Mouse (Mus musculus): ENCODE measurements around the gene Gprin2. TPM values are rescaled to one million over a fixed set of nuclear protein-coding genes. Genes with fewer than 3 reads are reported as not detected.

Gprin2 gene
- total RNA-seq (2021): 1 to 10 TPM; 1.7 to 2.7 TPM
- long read RNA-seq, experiment 1: 0 reads
- long read RNA-seq, experiment 2: 0 reads

- intact Hi-C loops (cut with DNase I): loop anchor here (10.0 kb wide), 1 partner anchor 227 kb away; the partner anchor contains the start of gene Zfp488
- peak in 1 of 2 experiments; percentile 26 for DNase-seq (ENCODE audit: low spot score in 2 of 2)
Observed at GRCm38 (mm10) chr14:34201231-34202035, at the start of gene Gprin2. Gene Gprin2 (minus strand): TSS chr14:34201653.

DNA sequence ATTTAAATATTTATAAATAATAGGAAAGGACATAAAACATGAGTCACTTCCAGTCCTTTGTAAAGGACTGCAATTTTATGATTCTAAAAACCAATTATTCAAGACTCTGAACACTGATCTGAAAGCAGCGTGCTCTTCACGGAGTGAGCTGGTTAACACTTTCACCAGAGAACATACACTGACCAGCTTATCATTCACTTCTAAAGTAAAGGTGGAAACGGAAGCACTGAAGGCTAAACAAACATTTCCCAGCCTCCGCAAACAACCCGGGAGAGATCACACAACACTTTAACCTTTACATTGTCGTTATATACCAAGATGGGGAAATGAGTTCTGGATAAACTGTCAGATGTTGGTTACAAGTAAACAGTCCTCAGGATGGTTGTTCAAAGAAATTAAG, 39.2 kb upstream of the Gprin2 start:
- intact Hi-C loops (cut with DNase I): no loop called here
- DNase-seq (ENCODE audit: low spot score in 2 of 2): no peak

DNA sequence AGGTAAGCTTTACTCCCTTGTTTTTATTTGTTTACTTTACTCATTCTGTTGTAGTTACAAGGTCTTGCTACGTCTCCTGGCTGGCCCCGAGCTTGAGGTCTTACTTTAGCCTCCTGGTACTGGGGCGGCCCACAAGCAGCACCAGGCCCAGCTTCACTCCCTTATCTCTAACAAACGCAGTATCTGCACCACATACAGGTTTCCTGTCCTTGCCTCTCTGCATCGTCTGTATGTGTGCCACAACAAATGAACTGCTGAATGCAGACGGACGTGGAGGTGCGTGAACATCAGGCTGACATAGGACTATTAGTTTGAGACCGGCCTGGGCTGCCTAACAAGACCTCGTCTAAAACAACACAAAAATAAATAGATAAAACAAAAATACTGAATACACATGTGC, 38.8 kb upstream of the Gprin2 start:
- intact Hi-C loops (cut with DNase I): no loop called here
- DNase-seq (ENCODE audit: low spot score in 2 of 2): no peak

DNA sequence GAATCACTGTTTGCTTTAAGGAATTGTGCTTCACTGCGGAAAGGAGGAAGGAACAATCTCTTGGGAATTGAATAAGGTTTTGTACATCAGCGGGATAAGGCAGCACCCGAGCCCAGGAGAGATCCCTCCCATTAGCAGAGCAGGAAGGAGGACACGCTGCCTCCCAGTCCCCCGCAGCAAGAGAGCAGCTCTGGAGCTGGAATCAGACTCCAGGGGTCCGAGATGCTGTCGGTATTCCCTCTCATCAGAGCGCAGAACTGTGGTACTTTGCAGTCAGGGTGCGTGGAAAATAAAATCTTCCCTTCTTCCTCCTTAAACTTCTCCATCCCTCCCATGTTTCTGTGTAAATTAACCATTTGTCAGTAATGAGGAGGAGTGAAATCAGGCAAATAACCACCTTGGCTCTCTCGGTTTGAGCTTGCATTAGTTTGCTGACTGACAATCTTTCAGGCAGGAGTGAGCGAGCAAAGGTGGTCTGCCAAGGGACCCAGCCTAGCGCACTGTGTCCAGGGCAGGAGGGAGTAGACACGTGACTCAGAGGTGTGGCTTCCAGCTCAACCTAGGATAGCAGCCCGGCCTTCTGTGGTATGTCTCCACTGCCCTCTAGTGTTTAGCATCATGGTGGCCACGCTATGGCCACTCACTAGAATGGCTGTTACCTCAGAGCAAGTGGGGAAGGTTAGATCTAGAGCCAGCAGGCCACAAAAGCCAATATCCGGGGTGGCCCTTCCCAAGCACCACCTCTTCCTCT, 33.4 kb upstream of the Gprin2 start:
- peak; percentile 41 to 47 for DNase-seq (ENCODE audit: low spot score in 2 of 2)
- intact Hi-C loops (cut with DNase I): loop anchor here (10.0 kb wide), 1 partner anchor 150 kb away; the partner anchor contains the start of gene Anxa8

- intact Hi-C loops (cut with DNase I): loop anchor here (10.0 kb wide), 1 partner anchor 149 kb away; the partner anchor contains the start of gene Anxa8
- no peak for DNase-seq (ENCODE audit: low spot score in 2 of 2)
Observed at GRCm38 (mm10) chr14:34233846-34234245, 32.4 kb upstream of the Gprin2 start.

DNA sequence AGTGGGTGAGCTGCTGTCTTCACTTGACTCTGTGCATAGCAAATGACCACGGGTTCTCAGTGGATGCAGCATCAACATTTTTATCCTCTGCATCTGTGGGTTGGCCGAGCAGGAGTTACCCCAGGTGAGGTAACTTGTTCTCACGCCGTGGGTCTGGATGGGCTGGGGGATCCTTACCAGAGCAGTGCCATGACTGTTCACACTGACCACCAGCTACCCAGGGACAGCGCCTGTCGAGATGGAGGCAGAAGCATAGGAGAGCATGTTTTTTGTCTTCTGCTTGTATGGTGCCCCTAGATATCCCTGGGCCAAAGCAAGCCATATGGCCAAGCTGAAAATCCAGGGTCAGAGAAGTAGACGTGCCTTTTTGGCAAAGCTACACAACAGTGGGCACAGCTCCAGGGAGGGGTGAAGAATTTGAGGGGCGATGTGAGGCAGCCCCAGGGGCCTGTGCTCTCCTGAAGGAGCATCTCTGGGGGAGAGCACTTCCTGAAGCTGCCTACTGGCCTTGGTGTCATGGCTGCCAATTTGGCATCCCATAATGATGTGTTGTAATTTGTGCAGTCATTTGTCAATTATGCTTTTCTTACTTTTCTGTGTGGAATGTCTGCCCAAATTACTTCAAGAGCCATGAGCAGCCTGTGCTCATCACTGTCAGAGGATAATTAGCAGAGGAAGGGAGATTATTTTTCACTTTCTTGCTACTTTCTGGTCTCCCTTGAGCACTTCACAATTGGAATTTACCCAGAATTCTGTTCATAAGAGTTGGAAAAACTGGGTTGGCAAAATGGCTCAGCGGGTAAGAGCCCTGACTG, 31.6 kb upstream of the Gprin2 start:
- intact Hi-C loops (cut with DNase I): loop anchor here (10.0 kb wide), 1 partner anchor 148 kb away; the partner anchor contains the start of gene Anxa8
- DNase-seq (ENCODE audit: low spot score in 2 of 2): no peak

DNA sequence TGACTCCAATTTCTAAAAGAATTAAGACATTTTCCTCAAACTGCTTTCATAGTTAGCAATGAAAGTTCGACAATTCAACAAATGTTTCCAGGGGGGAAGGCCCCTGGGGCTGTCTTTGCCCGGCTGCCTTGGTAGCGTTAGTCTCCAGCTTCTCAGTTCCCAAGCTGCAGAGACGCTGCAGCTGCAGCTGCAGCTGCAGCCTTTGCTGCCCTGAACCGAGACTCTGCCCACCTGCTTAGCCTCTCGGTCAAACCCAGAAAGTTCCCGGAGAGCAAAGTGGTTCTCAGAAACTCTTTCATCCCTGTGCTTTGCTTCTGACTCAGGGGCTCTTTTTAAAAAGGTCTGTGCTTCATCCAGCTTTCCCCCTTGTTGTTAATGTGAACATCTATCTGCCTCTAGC, 30.9 kb upstream of the Gprin2 start:
- intact Hi-C loops (cut with DNase I): loop anchor here (10.0 kb wide), 1 partner anchor 148 kb away; the partner anchor contains the start of gene Anxa8
- no peak for DNase-seq (ENCODE audit: low spot score in 2 of 2)

DNA sequence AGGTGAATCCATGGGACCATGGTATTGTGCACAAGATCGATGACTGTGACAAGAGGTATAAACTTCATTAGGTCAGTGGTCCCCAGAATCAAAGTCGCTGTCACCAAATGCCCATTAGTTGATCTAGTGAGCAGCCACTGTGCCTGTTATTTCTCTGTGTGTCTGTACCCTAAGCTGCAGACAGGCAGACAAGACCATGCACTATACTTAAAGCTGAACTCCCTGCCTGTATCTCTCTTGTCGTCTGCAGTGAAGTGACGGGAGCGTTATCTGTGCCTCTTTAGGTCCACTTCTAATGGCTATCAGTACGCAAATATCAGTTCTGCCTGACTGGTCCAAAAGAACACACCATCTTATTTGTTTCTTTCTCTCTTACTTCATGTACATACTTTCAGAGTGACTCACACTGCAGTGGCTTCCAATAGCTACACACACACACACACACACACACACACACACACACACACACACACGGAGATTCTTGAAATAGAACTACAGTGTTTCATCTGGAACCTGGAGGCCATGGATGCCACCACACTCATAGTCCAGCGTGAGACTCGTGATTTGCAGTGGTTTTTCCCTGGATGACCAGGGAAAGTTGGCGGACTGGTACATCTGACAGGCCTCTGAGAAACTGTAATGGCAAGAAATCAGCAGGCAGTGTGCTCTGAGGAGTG, 27.5 kb upstream of the Gprin2 start:
- intact Hi-C loops (cut with DNase I): no loop called here

DNA sequence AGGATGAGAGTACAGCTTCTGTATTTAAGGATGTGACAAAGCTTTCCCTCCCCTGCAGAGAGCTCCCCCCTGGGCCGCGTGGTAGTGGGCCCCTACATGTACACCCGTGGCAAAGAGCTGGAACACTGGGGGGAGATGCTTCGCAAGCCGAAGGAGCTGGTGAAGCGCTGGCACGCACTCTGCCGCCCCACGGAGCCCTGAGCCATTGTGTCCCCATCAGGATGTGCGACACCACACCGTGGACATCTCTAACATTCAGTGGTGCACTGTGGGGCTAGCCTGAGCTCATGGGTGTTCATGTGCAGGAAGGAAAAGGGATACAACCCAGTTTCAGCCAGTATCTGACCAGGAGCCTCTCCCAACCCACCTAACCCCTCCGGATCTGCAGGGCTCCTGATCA, 26.5 kb upstream of the Gprin2 start:
- DNase-seq (ENCODE audit: low spot score in 2 of 2): no peak
- intact Hi-C loops (cut with DNase I): no loop called here

More for the DNA sequence above, 27.5 kb upstream of the Gprin2 start:
- DNase-seq (ENCODE audit: low spot score in 2 of 2): no peak

- intact Hi-C loops (cut with DNase I): no loop called here
- peak; percentile 12 to 30 for DNase-seq (ENCODE audit: low spot score in 2 of 2)
Observed at GRCm38 (mm10) chr14:34226566-34226965, 25.1 kb upstream of the Gprin2 start.

GRCm38 (mm10) chr14:34225986-34226385, 24.5 kb upstream of the Gprin2 start:
- intact Hi-C loops (cut with DNase I): no loop called here
- no peak for DNase-seq (ENCODE audit: low spot score in 2 of 2)

GRCm38 (mm10) chr14:34223362-34223898, 22.0 kb upstream of the Gprin2 start:
- DNase-seq (ENCODE audit: low spot score in 2 of 2): no peak
- intact Hi-C loops (cut with DNase I): no loop called here

DNA sequence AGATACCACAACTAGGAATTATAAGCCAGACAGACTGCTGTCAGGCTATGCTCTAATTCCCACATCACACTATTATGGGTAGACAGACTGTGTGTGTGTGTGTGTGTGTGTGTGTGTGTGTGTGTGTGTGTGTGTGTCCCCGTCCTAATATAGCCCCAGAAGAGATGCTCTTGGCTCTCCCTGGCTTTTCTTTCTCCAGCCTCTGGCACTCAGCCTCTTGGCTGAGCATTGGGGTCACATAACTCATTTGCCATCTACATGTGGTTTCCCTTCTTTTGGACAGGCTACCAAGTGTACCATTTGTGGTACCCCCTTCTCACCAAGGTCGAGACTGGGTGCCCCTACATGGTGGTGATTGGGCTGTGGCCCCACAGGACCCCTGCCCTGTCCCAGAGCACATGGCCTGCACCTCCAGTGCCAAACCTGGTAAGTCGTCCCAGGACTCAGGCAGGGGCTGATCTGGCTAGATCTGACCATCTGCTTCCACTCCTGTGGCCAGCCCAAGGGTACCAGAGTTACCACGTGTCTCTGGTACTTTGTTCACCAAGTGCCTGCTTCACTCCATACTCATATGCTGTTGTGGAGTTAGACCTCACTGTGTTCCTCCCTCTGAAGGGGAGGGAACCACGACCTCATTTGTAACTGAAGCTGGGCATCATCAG, 20.1 kb upstream of the Gprin2 start:
- intact Hi-C loops (cut with DNase I): no loop called here
- no peak for DNase-seq (ENCODE audit: low spot score in 2 of 2)

GRCm38 (mm10) chr14:34220426-34220825, 19.0 kb upstream of the Gprin2 start:
- intact Hi-C loops (cut with DNase I): no loop called here

DNA sequence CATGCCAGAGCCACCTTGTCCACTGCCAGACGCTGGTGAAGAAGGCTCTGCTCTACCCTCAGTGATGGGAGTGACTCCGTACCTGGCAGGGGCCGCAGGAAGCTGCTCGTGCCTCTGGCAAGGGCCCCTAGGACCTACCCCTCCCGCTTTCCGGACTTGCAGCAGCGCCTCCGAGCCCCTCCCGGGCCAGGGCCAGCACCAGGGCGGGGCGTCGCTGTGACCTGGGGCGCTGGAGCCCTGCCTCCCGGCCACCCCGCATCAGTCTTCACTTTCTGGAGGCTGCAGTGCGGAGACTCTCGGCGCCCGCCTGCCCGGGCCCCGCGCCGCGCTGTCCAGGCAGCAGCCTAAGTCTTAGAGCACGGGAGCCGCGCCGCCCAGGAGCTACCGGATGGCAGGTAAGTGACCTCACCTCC, 18.3 kb upstream of the Gprin2 start:
- intact Hi-C loops (cut with DNase I): no loop called here
- no peak for DNase-seq (ENCODE audit: low spot score in 2 of 2)

More at GRCm38 (mm10) chr14:34220426-34220825, 19.0 kb upstream of the Gprin2 start:
- no peak for DNase-seq (ENCODE audit: low spot score in 2 of 2)

DNA sequence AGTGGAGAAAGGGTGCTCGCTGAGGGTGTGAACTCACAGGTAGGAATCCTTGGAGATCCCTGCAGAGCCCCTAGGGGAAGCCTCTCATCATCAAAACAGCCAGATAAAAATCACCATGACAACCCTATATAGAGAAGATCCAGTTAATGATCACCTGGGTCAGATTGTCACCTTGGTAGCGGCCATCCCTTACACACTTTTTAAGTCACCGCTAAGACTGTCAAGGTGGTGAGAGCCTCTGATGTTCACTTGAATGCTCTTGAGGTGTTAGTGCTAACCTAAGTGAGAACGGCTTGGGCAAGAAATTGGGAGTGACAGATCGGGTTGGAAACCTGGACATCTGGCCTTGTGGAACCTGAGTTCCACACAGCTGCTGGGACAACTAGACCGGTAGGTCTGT, 17.8 kb upstream of the Gprin2 start, which contains the start of gene Syt15:
Syt15 (plus strand) TSS at position 301 of the 400 bp plus-strand sequence.
- no peak for DNase-seq (ENCODE audit: low spot score in 2 of 2)
- intact Hi-C loops (cut with DNase I): no loop called here

GRCm38 (mm10) chr14:34215451-34216127, 14.1 kb upstream of the Gprin2 start:
- intact Hi-C loops (cut with DNase I): no loop called here
- no peak for DNase-seq (ENCODE audit: low spot score in 2 of 2)
